Mouse (Mus musculus) cerebellum, adult 2 months (tissue): ENCODE measurements around the gene Gm1113.

Source experiments
- CTCF ChIP-seq: fragments of 200-500 bp; IDR thresholded peaks from 2 replicates; pipeline ENCODE4 v1.5.1; 2011; ENCODE audit warnings: low read depth, mild to moderate bottlenecking, control low read depth, low read length, moderate library complexity, borderline replicate concordance; ENCODE audit not compliant: insufficient read depth
- POLR2A ChIP-seq: fragments of 200-500 bp; IDR thresholded peaks from 2 replicates; pipeline ENCODE4 v1.6.1; 2011; ENCODE audit warnings: low read length, control low read depth, borderline replicate concordance; ENCODE audit not compliant: insufficient read depth

DNA sequence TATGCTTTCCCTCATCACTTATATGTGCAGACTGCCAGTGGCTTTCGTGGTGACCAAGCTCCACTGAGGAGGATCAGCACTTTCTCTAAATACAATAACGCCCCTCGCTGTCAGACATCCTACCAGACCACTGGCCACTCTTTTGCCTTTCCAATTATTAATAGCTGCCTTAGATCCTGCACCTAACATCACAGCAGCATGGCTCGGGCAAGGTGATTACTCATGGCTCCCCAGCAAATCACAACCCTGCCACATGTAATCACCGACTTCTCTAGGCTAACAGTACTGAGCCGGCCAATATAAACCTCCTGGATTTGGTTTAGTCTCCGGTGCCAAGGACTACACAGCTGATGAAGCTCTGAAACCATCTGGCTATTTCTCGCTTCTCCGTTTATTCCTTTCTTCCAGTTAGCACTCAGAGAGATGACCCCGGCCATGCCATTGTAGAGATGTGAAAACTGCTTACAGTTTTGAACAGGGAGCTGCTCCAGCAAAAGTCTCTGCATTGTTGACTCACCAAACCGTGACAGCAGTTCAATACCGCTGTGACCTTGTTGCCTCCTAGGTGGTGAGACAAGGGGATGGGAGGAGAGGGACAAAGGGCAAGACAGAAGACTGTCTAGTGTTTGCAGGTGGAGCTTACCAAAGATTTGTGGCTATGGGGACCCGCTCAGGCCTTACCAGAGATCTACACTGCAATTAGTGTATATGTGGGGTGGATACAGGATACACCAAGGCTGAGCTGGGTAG lies 21.1 kb upstream of the Gm1113 start:
- TF ChIP-seq CTCF (no peak), POLR2A (no peak)
